Mouse (Mus musculus): ENCODE measurements at regions not wholly inside any gene's neighbourhood (a gene's known extent, or its start where the extent isn't known, plus 50 kb on each side); places are given as distances from the start of the nearest gene placed in this dataset.

DNA sequence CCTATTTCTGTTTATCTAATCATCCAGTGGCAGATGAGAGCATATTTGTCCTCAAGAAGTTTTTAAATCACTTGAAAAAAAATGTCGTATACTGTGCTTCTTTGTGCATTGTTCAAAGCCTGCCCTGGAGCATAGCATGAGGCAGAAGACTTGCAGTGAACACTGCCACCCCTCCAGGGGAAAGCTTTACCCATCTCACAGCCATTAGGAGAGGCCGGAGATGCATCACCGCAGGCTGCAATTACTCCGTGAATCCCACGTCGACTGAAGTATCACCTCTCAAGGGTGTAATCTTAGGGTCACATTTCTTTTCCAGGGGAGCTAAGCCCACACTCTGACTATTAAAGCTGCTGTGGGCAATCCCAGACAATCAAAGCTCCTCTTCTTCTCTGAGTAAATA is 319.8 kb downstream of the Basp1 start:
- DNase-seq (ENCODE audit: extremely low spot score in 1 of 2, low spot score in 2 of 2), result no peak
- Histone ChIP-seq H3K27ac (no peak overlapping the region), H3K4me3 (no peak overlapping the region)
- TF ChIP-seq CTCF (IDR thresholded peaks at IDR 0.05), result no peak
- intact Hi-C loops (cut with DNase I), result no loop called here

DNA sequence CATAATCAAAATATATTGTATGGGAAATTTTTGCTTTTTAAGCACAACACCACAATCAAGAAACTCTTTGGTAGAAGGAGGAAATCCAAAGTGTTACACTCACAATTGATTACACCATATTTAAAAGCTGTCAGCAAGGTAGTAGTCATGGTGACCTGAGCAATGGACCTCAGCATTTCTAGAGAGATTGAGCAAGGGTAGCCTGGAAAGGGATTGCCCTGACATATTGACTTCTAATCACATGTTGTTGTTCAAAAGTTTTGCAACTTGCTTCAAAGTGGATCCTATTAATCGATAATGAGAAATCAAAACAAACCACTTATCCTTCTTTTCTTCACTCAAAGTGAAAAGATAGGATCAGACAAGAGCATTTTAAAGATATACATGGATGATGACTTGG is 343.9 kb downstream of the Basp1 start:
- no peak for TF ChIP-seq CTCF (IDR thresholded peaks at IDR 0.05)
- intact Hi-C loops (cut with DNase I), result no loop called here
- Histone ChIP-seq H3K4me3 (no peak overlapping the region), H3K27ac (no peak overlapping the region)
- no peak for DNase-seq (ENCODE audit: extremely low spot score in 1 of 2, low spot score in 2 of 2)

- DNase-seq (ENCODE audit: extremely low spot score in 1 of 2, low spot score in 2 of 2), result no peak
- H3K4me3 ChIP-seq, result no peak overlapping the region
- H3K27ac ChIP-seq, result no peak overlapping the region
- TF ChIP-seq CTCF (IDR thresholded peaks at IDR 0.05), result no peak
- intact Hi-C loops (cut with DNase I), result no loop called here
These were observed 354.2 kb downstream of the Basp1 start for GRCm38 (mm10) chr15:25059347-25059746.

GRCm38 (mm10) chr15:25047875-25048274 is 365.7 kb downstream of the Basp1 start:
- peak; percentile 55 for TF ChIP-seq CTCF (IDR thresholded peaks at IDR 0.05)
- Histone ChIP-seq H3K4me3 (no peak overlapping the region), H3K27ac (no peak overlapping the region)
- DNase-seq (ENCODE audit: extremely low spot score in 1 of 2, low spot score in 2 of 2), result peak; percentile 21 to 39
- intact Hi-C loops (cut with DNase I), result loop anchor here (5.0 kb wide), 1 partner anchor 364 kb away; the partner anchor contains the start of gene Basp1

DNA sequence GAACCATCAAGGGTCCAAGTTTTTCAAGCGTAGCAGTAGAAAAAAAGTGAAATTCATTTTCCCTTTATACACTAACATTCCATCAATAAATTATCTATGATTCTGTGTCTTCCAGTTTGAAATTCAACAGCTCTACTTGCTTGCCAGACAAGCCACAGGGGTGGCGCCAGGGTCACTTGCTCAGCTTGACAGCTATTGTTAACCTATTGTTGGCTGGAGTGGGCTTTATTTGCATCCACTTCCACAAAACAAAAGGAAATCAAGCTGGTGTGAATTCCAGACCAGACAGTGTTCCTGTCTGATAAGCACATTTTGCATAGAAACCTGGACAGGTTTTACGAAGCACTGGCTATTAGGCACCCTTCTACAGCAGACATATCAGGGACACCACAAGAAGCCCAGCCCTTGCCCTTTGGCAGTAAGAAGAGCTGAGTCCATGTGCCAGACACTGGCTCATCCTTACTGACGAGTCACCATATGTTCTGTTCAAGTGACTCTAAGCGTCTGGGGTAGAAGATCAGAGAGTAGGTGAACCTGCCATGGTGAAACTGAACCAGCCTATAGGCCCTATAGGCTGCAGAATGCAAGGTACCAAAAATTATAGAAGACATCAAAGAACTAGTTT is 366.9 kb downstream of the Basp1 start:
- Histone ChIP-seq H3K4me3 (no peak overlapping the region), H3K27ac (no peak overlapping the region)
- intact Hi-C loops (cut with DNase I), result loop anchor here (5.0 kb wide), 1 partner anchor 366 kb away; the partner anchor contains the start of gene Basp1
- TF ChIP-seq CTCF (IDR thresholded peaks at IDR 0.05), result no peak
- no peak for DNase-seq (ENCODE audit: extremely low spot score in 1 of 2, low spot score in 2 of 2)

DNA sequence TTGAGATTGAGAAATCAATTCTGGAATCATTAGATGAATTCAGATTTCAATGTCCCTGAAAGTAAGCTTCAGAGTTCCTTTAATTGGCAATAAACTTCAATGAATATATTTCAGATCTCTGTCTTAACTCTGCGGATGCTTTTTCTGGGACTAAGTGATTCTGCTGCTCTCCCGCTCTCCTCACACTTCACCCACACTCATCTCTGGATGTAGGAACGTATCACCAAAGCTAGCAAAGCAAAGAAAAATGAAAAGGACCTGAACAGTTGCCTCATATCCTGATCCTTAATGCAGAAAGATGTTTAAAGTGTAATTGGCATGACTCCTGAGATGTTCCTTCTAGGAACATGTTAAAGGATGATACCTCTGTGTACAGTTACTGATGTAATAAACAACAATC is 377.3 kb downstream of the Basp1 start:
- intact Hi-C loops (cut with DNase I), result loop anchor here (2.0 kb wide), 1 partner anchor 315 kb away; no protein-coding TSS in a partner anchor
- TF ChIP-seq CTCF (IDR thresholded peaks at IDR 0.05), result no peak

DNA sequence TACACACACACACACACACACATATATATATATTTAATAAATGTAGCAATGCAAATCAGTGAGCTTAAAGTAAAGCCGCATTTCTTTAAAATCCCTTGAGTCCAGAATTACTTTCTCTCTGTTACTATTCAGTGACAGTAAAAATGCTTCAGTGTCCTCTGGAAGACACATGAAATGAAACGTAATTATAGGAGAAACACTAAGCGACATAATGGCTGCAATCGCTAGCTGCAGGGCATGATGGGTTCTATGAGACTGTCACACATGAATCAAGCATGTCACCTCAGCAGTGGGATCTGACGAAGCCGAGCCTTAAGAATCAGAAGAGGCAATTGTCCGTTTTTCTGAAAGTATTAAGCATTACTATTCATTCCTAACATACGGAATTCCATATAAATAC is 385.7 kb downstream of the Basp1 start:
- intact Hi-C loops (cut with DNase I), result loop anchor here (5.0 kb wide), 2 partner anchors 329 to 384 kb away; partner anchors contain the start of gene Basp1
- no peak for DNase-seq (ENCODE audit: extremely low spot score in 1 of 2, low spot score in 2 of 2)
- H3K4me3 ChIP-seq, result no peak overlapping the region
- H3K27ac ChIP-seq, result no peak overlapping the region
- no peak for TF ChIP-seq CTCF (IDR thresholded peaks at IDR 0.05)

More for the DNA sequence above, 377.3 kb downstream of the Basp1 start:
- Histone ChIP-seq H3K27ac (peak overlapping the region; percentile 72), H3K4me3 (no peak overlapping the region)
- no peak for DNase-seq (ENCODE audit: extremely low spot score in 1 of 2, low spot score in 2 of 2)

- Histone ChIP-seq H3K4me3 (peak overlapping the region; percentile 49), H3K27ac (peak overlapping the region; percentile 93)
- peak; percentile 24 to 39 for DNase-seq (ENCODE audit: extremely low spot score in 1 of 2, low spot score in 2 of 2)
- intact Hi-C loops (cut with DNase I), result loop anchor here (5.0 kb wide), 2 partner anchors 330 to 385 kb away; partner anchors contain the start of gene Basp1
- peak; percentile 34 for TF ChIP-seq CTCF (IDR thresholded peaks at IDR 0.05)
These were observed 386.6 kb downstream of the Basp1 start for GRCm38 (mm10) chr15:25026786-25027461.

DNA sequence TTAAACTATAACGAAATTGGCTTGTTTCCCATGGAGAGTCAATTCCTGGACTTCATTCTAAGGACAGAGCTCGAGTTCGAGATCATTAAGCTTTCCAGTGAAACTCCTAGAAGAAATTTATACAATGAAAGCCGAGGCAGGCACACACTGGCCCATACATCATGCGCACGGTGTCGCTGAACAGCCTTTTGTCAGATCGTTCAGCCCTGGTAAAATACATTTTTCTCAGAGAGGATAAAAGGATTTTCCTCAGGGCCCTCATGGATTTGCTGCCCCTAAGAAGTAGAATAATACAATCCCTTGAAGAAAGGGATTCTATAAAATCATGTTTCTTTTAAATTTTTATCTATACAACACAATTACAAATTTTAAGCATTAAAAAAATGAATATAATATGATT is 387.2 kb downstream of the Basp1 start:
- intact Hi-C loops (cut with DNase I), result loop anchor here (5.0 kb wide), 2 partner anchors 331 to 386 kb away; partner anchors contain the start of gene Basp1
- Histone ChIP-seq H3K27ac (peak overlapping the region; percentile 93), H3K4me3 (peak overlapping the region; percentile 49)
- DNase-seq (ENCODE audit: extremely low spot score in 1 of 2, low spot score in 2 of 2), result no peak
- TF ChIP-seq CTCF (IDR thresholded peaks at IDR 0.05), result no peak

DNA sequence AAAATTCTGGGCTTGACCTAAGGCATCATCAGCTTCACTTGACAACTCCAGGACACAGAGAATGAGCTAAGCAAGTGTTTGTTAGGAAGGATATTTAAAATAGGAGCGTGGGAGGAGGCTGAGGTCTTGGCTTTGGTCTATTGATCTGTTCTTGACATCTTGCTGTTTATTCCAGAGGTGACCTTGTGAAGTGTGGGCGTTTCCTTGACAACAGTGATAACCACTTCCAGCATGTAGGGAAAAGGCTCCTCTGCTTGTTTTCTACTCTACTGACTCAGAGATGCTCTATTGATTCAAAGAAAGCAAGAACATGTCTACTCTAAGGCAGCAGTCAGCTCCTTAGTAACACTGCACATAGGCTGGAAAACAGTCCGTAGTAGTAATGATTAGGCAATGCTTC is 392.6 kb downstream of the Basp1 start:
- Histone ChIP-seq H3K4me3 (no peak overlapping the region), H3K27ac (peak overlapping the region; percentile 8; the same call in 1 of the 2 replicates)
- no peak for TF ChIP-seq CTCF (IDR thresholded peaks at IDR 0.05)
- no peak for DNase-seq (ENCODE audit: extremely low spot score in 1 of 2, low spot score in 2 of 2)
- intact Hi-C loops (cut with DNase I), result no loop called here

- TF ChIP-seq CTCF (IDR thresholded peaks at IDR 0.05), result no peak
- intact Hi-C loops (cut with DNase I), result no loop called here
- H3K4me3 ChIP-seq, result peak overlapping the region; percentile 39
- DNase-seq (ENCODE audit: extremely low spot score in 1 of 2, low spot score in 2 of 2), result no peak
- H3K27ac ChIP-seq, result peak overlapping the region; percentile 82
These were observed 394.1 kb downstream of the Basp1 start for GRCm38 (mm10) chr15:25019352-25019941.

DNA sequence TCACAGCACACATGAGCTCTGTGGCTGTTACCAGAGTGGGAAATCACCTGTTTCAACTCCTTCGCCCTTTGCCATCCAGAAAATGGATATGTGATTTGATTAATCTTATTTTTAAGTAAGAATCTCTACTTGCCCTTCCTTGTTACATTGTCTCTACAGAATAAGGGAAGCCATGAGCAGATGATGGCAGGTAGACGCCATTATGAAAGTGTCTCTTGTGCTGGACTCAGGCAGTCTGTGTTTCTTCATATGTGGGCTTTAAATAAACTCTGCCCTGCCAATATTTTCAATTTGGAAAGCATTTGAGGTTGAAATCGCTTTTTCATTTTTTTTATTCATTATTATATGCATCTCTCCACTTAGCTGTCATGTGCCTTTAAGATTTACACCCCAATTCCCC is 394.6 kb downstream of the Basp1 start:
- no peak overlapping the region for H3K4me3 ChIP-seq
- no peak for TF ChIP-seq CTCF (IDR thresholded peaks at IDR 0.05)
- DNase-seq (ENCODE audit: extremely low spot score in 1 of 2, low spot score in 2 of 2), result no peak
- peak overlapping the region; percentile 82 for H3K27ac ChIP-seq
- intact Hi-C loops (cut with DNase I), result no loop called here
